Mouse (Mus musculus) adrenal gland, postnatal 36 days (tissue): ENCODE measurements around the gene Ugt1a1. TPM values are rescaled to one million over a fixed set of nuclear protein-coding genes. Genes with fewer than 3 reads are reported as not detected.

Experiments used
- DNase-seq, 2 experiments: peaks; one replicate each; pipeline ENCODE4 v3.0.0; 2021; ENCODE audit warnings: mixed read lengths in 1 of 2
- total RNA-seq, 2 experiments: library from RNA; stranded (reverse); gene quantifications; 2 replicates each; pipeline ENCODE4 v1.2.3; 2021

Ugt1a1 gene
- total RNA-seq, 2 experiments from 2014 or later, result 0.73 to 55.5 TPM

DNA sequence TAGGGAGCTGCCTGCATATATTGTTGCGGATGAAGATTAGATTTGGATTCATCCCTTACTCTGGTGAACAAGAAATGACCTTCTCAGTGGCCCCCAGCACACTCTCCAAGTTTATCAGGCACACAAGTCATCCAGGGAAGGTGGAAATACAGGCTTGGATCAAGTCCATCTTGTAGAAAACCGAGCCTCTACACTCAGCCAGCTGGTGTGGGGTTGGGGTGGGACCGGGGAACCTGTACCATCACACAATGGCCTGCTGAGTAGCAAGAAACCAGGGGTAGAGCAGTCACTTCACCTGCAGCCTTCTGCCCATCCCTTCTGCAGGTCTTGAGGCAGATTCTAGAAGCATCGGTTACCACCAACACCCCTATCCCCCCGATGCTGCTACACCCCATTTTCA, 22.9 kb downstream of the Ugt1a1 start:
- no peak for DNase-seq

- no peak for DNase-seq
Measured at GRCm38 (mm10) chr1:88235046-88235893, 23.5 kb downstream of the Ugt1a1 start.

DNA sequence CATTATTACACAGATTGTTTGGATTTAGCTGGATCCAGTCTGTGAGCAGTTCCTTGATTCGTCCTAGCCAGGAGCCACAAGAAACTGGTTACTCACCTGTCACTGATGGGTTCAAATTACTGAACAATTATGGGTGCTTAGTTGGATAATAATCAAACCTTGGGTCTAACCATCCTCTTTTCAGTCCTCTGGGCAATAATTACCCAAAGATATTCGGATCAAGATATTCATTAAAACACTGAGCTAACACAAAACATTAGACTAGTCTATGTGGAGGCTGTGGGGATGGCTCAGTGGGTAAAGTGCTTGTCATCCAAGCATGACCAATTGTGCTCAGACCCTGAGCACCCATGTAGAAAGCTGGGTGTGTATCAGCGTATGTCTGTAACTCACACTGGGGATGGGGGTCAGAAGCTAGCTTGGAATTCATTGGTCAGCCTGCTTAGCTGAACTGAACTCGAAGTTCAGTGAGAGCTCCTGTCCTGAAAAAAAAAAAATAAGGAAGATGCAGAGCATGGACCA, 24.2 kb downstream of the Ugt1a1 start:
- no peak for DNase-seq

DNA sequence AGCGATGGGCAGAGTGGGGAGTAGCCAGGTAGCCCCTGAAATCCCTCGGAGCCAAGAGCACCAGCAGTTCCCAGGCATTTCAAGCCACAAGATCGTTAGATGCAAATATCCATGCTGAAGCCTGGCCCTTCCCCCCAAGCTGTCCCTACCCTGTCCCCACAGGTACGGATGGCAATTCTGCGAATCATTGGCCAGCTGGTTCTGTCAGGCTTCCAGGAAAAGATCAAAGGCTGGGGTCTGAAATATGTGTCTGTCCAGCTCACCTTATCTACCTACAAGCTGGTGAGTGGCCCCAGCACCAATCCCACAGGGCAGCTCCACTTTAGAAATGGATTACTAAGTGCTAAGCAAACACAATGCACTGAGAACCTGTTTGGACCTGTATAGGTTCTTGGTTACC, 25.6 kb downstream of the Ugt1a1 start:
- no peak for DNase-seq

DNA sequence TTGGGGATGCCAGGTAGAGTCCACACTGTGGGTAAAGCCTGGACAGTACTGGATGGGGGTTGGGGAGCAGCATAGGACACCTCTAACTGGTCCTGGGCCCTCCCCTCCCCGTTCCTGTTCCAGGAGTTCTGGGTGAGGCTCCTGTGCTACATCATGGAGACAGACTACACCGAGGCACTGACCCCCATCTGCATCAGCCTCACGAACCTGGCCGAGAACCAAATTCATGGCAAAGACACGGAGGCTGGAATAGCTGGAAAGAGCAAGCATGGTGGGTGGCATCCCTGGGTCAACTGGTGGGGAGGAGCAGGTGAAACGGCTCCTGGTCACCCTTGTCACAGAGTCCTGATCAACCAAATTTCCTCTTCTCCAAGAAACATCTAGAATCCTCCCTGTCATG, 27.0 kb downstream of the Ugt1a1 start:
- no peak for DNase-seq

DNA sequence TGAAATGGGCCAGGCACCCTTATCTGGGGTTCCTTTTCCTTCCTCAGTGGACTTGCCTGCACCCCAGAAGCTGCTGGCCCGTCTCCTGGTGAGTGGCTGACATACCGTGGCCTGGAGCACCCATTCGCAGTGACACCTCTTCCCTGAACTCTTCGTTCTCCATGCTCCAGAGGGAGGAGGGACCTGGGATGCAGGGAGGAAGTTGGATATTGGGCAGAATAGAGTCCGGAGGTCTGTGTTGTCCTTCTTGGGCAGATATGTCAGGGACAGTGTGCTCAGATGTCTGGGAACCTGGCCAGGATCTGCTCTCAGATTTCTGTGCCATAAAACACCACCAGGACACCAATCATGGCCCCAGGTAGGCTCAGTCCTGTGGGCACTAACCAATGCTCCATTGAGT, 28.3 kb downstream of the Ugt1a1 start:
- peak; percentile 65 for DNase-seq

- no peak for DNase-seq
Measured at GRCm38 (mm10) chr1:88240579-88240978, 28.8 kb downstream of the Ugt1a1 start.

GRCm38 (mm10) chr1:88243861-88244260, 32.1 kb downstream of the Ugt1a1 start:
- DNase-seq, result no peak

GRCm38 (mm10) chr1:88245881-88246280, 34.1 kb downstream of the Ugt1a1 start:
- no peak for DNase-seq

DNA sequence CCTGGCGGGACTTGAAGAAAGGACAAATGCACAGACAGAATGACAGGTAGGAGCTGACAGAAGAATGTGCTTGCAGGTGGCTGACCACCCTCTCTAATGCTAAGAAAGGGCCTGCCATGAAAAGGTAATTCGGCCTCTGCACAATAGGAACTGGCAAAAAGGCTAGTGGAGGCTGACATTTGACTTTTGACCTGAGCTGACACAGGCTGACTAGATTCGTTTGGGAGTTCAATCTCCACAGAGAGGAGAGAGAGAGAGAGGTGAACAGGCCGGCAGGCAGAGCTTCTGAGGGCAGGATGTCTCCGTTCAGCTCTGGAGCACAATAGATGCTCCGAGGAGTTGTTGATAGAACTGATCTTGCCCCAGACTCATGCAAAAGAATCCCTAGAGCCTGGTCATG, 34.6 kb downstream of the Ugt1a1 start:
- no peak for DNase-seq

- DNase-seq, result no peak
Measured at GRCm38 (mm10) chr1:88247660-88248059, 35.9 kb downstream of the Ugt1a1 start.

DNA sequence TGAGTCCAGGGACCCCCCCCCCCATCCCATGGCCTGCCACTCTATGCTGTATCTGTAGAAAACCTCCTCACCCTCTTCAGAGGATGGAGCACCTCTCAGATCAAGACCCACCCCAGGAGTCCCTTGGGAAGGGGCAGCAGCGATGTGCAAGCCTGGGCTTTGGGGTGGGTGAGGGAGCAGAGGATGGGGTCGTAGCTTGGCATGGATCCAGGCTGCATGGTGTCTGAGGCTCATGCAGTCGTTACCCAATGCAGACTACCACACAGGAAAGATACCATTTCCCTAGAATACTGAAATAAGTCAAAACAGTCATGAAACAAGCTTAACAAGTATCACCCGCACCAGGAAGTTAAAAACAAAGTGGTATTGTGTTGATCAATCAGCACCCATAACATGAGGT, 36.9 kb downstream of the Ugt1a1 start:
- no peak for DNase-seq

- no peak for DNase-seq
Measured at GRCm38 (mm10) chr1:88249596-88249995, 37.8 kb downstream of the Ugt1a1 start.

- DNase-seq, result no peak
Measured at GRCm38 (mm10) chr1:88250023-88250422, 38.3 kb downstream of the Ugt1a1 start.

- DNase-seq, result no peak
Measured at GRCm38 (mm10) chr1:88253106-88253505, 41.3 kb downstream of the Ugt1a1 start.

DNA sequence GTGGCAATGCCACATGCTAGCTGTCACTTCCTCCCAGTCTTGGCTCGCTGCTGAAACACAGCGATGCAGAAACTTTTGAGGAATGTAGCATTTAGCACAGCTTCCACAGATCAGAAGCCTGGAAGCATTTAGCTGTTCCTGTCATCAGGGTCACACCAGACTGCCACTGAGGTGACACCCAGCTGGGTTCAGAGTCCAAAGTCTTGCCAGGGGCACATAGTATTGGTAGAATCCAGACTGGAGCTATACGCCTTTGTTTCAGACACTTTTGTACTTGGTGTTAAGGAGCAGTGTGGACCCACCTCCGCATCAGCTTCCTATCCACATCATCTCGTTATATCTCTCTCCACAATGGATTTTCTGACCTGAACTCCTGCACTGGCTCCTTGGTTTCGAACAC, 41.8 kb downstream of the Ugt1a1 start:
- DNase-seq, result no peak

DNA sequence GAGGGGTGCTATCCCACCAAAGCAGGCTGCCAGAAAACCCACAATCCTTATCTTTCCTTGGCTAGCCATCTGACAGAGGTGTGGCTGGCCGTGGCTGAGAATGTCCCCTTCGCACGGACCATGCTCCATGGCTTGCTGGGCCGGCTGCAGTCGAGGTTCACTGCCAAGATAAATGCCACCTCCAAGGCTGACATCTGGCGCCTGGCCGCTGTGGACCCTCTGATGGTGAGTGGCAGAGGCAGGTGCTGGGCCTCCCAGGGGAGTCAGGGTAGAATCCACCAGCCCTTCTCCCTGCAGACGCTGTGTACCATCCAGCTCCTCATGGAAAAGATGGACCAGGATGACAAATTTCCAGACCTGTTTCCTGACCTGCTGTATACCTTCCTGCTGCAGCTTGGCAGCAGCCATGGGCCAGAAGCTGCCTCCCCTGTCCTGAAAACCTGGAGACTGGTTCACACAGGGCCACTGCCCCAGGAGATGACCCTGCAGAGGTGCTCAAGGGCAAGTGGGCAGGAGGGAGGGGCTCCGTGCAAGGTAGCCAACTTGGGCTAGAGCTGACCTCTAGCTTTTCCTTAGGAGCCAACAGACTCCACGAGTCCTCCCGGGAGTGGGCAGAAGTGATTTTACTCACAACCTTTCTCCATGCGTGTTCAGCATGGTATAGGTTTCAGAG, 43.2 kb downstream of the Ugt1a1 start:
- DNase-seq, result no peak

DNA sequence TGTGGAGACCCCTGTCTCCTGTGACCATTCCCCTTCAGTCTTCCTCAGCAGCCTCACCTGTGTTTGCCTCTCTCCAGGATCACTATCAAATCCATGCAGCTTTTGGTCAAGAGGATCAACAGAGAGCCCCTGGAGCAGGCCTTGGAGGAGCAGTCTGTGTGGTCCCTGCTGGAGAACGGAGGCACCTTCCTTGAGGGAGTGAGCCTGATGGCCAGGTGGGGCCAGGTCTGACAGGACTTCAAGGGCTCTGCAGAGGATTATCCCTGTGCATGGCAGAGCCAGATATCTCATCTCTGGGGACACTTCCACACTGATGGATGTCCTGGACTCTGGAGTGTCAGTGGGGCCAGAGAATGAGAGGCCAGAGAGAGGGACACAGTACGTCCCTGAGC, 43.7 kb downstream of the Ugt1a1 start:
- no peak for DNase-seq

DNA sequence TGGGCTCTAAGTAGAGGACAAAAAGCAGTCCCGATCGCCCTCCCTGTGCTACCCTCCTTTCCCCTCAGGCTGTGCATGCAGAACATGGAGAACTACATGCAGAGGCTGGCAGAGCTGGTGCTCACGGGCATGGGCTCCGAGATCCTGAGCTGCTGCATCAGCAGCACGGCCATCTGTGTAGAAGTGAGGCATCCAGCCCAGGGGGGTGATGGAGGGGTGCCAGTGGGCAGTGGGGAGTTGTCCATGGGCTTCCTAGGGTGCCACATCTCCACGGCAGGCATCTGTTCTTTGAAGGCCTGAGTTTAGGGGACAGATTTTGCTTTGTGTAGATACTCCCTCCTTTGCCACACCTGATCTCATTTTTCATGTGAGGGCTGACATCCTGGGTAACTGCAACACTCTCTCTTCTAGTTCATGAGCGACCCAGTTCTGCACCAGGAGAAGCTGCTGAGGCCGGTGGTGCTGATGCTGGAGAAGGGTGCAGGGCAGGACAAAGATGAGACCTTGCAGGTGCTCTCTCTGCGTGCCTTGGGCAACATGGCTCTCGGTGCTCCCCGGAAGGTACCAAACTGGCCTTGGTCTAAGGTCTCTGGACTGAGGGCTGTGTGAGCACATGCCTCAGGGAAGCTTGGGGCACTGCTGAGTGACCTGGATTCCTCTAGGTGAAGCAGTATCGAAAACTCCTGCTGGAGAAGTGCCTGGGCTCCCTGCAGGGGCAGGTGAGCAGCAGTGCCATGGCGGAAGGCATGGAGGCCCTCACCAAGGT, 44.4 kb downstream of the Ugt1a1 start:
- DNase-seq, result no peak

DNA sequence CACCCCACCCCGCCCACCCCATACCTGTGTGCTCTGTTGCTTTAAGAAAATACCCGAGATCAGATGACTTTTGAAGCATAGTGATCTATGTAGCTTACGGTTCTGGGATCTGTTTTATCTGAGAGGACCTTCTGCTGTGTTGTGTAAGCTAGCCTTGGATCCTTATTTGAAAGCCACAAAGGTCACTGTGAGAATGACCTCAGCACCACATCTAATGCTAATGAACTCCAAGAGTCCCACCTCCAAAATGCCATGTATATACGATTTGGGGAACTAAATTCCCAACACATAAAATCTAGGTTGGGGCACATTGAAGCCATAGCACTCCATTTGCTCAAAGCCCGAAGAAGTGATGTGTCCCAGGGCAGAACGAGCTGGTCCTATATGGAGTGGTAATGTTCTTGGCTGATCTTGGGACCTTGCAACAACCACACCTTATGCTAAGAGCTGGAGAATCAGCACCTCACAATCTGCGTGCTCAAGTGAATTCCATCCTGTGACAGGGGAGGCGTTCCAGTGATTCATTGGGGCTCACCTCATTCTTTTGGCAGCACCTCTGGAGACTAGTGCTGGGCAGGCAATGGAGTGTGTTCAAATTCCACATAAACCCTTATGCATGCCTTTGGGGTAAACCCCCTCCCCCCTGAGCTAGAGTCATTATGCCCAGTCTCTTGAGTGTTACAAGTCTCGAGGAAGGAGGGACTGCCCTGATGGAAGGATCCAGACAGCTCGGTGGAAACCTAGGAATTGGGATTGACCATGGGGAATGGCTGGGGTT, 45.3 kb downstream of the Ugt1a1 start:
- no peak for DNase-seq

GRCm38 (mm10) chr1:88257681-88258080, 45.9 kb downstream of the Ugt1a1 start:
- no peak for DNase-seq

- no peak for DNase-seq
Measured at GRCm38 (mm10) chr1:88258361-88258760, 46.6 kb downstream of the Ugt1a1 start.
